Mouse (Mus musculus): ENCODE measurements at regions not wholly inside any gene's neighbourhood (a gene's known extent, or its start where the extent isn't known, plus 50 kb on each side); places are given as distances from the start of the nearest gene placed in this dataset.

DNA sequence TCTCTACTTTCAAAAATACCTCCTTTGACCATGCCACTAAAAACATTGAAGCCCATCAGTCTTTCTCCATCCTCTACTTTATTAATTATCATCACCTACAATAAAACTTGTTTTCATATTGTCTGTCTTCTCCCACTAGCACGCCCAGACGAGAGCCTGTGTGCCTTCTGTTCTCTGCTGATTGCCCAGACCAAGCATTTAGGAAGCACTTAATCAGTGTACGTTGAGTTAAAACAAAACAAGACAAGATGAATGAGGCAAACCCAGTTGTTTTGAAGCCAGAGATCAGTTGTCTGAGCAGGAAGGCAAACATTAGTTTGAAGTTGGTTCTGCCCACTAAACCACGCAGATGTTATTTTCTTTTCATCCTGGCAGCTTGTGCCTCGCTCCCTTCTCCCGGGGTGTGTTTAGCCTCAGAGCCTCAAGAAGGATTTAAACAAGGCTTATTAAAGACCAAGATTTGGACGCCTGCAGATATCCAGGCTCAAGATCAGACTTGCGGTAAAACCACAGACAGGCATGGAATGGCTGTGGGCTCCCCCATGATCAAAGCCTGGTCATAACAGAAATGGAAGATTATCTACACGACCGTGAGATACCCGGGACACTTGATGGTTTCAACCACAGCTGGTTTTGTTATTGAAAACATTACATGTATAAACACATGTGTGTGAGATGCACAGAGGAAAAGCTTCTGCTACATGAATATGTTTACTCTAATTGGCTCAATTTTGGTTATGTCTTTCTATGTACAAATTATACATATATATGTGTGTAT lies 123.1 kb upstream of the Thbs1 start:
- H3K9me3 ChIP-seq (replicated peaks) = no peaks in the 10 kb centered on the region
- H3K27ac ChIP-seq = no peak overlapping the region
- H3K9ac ChIP-seq = no peak overlapping the region
- ATAC-seq (ENCODE audit: low read depth) (no peak), DNase-seq (no peak)
- H3K4me3 ChIP-seq (replicated peaks) = no peak overlapping the region
- no peak overlapping the region for H3K4me2 ChIP-seq
- no peaks in the 10 kb centered on the region for H3K36me3 ChIP-seq
- H3K27me3 ChIP-seq = no peaks in the 10 kb centered on the region
- H3K4me1 ChIP-seq (replicated peaks) = 0 out of 2 replicates have a peak, but pooled peaks cover 3% of the 10 kb centered on the region
- 40% methylated on average over 11 of the region's 11 CpGs for WGBS (ENCODE audit: insufficient replicate concordance)

GRCm38 (mm10) chr2:117989215-117989614 lies 122.5 kb upstream of the Thbs1 start:
- no peaks in the 10 kb centered on the region for H3K9me3 ChIP-seq (replicated peaks)
- ATAC-seq (ENCODE audit: low read depth) (no peak), DNase-seq (no peak)
- no peak overlapping the region for H3K4me2 ChIP-seq
- 33% methylated on average over 8 of the region's 8 CpGs for WGBS (ENCODE audit: insufficient replicate concordance)
- no peak overlapping the region for H3K9ac ChIP-seq
- no peak overlapping the region for H3K27ac ChIP-seq
- H3K4me1 ChIP-seq (replicated peaks) = 0 out of 2 replicates have a peak, but pooled peaks cover 3% of the 10 kb centered on the region
- H3K27me3 ChIP-seq = no peaks in the 10 kb centered on the region
- H3K4me3 ChIP-seq (replicated peaks) = no peak overlapping the region
- H3K36me3 ChIP-seq = no peaks in the 10 kb centered on the region

DNA sequence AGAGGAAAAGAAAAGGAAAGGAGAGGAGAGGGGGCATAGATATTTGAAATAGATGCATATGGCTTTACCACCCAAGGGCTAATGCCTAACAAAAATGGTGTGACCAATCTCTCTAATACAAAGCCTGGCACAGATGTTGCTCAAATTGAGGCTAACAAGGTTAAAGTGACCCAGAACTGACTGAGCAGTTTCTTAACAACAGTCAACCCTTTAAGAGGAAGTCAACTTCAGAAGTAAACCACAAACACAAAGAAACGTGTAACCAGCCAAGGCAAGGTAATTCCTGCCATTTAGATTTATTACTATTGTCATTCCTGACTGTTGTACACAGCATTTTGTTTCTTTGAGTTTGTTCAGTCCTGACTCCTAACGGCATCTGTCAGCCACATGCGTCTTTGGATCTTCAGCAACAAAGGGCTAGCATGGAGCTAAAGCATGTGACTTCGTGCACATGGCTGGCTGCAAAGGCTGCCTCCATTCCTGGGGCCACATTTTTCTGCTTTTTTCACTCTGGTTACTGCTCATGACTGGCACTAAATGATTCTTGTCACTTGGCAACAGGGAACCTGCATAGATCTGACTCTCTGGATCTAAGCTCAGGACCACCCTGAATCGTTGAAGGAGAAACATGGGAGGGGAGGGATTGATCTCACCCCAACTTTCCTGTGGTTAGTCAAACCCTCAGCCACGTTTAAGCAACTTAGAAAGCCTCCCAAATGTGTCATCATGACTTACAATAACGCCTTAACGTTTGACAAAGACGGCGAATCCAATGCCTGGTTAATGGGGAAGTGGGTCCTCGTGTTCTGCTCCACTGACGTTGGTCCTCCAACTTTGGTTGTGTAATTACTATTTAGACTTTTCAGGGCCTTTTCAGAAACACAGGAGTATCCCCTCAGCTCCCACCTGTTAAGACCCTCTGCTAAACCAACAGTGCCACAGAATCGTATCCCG lies 115.3 kb upstream of the Thbs1 start:
- no peak overlapping the region for H3K4me2 ChIP-seq
- no peaks in the 10 kb centered on the region for H3K9me3 ChIP-seq (replicated peaks)
- no peaks in the 10 kb centered on the region for H3K27me3 ChIP-seq
- H3K9ac ChIP-seq = no peak overlapping the region
- no peak overlapping the region for H3K4me3 ChIP-seq (replicated peaks)
- ATAC-seq (ENCODE audit: low read depth) = no peak
- no peak for DNase-seq
- no peaks in the 10 kb centered on the region for H3K4me1 ChIP-seq (replicated peaks)
- no peak overlapping the region for H3K27ac ChIP-seq
- 46% methylated on average over 14 of the region's 14 CpGs for WGBS (ENCODE audit: insufficient replicate concordance)
- no peaks in the 10 kb centered on the region for H3K36me3 ChIP-seq

DNA sequence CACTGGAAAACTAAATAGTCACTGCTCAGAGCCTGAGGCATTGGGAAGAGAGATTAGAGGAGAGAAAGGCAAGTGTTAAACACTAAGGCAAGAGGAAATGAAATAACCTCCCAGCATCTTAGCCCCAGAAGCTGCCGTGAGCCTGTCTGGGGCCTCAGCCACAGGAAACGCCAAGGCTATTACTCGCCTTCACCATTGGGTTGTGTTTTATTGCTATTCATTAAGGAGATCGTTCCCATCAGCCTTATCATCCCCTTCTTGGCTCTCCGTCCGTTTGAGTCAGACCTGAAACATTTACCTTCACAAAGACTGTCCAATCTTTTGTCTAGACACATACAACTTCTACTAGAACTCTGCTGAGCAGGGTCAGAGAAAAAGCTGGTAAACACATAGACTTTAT lies 112.0 kb upstream of the Thbs1 start:
- H3K9me3 ChIP-seq (replicated peaks) = no peaks in the 10 kb centered on the region
- WGBS (ENCODE audit: insufficient replicate concordance) = 19% methylated on average over 6 of the region's 6 CpGs
- no peak for ATAC-seq (ENCODE audit: low read depth)
- no peak for DNase-seq
- H3K27ac ChIP-seq = no peak overlapping the region
- H3K4me3 ChIP-seq (replicated peaks) = no peak overlapping the region
- no peaks in the 10 kb centered on the region for H3K4me1 ChIP-seq (replicated peaks)
- H3K36me3 ChIP-seq = no peaks in the 10 kb centered on the region
- H3K4me2 ChIP-seq = no peak overlapping the region
- no peaks in the 10 kb centered on the region for H3K27me3 ChIP-seq
- H3K9ac ChIP-seq = no peak overlapping the region

DNA sequence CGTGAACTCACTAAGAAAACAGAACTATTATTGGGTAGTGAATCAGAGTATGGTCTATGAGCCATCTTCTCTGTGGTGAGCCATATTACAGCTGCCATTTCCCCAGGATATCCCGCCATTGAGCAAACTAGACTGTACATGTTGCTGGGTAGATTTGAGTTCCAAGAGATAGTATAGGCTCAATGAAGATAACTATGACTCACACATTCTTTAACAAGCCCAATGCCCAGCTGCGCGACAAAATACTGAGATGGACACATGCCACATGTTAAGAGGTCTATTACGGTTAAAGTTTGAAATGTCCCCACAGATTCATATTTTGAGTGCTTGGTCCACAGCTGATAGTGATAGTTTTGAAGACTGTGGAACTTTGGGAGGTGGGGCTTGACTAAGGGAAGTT lies 107.5 kb upstream of the Thbs1 start:
- H3K4me1 ChIP-seq (replicated peaks) = no peaks in the 10 kb centered on the region; the same call in 1 of the 2 replicates
- H3K9ac ChIP-seq = no peak overlapping the region
- H3K4me3 ChIP-seq (replicated peaks) = no peak overlapping the region
- no peaks in the 10 kb centered on the region for H3K9me3 ChIP-seq (replicated peaks)
- no peak overlapping the region for H3K27ac ChIP-seq
- ATAC-seq (ENCODE audit: low read depth) (no peak), DNase-seq (no peak)
- H3K27me3 ChIP-seq = no peaks in the 10 kb centered on the region
- no peaks in the 10 kb centered on the region for H3K36me3 ChIP-seq
- H3K4me2 ChIP-seq = no peak overlapping the region
- WGBS (ENCODE audit: insufficient replicate concordance) = 76% methylated on average over 5 of the region's 5 CpGs

DNA sequence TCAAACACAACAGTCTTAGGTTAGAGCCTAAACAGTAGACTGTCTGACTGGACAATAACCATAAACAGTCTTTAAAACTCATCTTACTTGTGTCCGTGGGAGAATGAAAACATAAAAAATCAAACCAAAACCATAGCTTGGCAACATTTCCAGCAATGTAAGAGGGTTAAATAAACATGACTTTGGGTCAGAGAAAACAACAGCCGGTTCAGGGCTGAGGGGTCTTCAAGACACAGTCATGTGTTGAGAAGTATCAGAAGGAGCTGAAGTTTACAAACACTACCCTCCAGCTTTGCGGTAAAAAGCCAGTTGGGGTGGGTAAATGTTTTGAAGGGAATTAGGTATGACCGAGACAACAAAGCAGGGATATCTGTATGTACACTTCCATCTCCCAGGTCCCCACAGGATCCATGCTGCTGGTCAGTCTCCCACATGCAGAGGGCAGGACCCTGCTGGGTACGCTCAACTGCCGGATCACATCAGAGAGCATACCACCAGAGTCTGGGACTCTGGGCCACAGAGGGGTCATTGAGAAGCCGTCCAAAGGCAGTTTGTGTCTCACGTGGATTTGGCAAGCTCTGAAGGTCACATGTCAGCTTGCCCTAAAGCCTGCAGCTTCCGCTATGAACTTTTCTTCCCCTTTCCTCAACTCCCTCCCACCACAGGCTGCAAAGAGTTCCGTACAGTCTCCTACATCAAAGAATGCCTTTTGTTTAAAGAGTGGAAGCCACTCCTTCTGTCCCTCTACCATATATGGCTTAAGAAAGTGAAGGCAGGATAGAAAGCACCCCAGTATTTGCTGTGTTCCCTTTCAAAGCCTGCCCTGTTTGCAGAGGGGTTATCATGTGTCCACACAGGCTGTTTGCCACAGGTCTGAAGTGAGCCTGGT lies 103.9 kb upstream of the Thbs1 start:
- no peak overlapping the region for H3K4me3 ChIP-seq (replicated peaks)
- 36% methylated on average over 10 of the region's 10 CpGs for WGBS (ENCODE audit: insufficient replicate concordance)
- H3K9ac ChIP-seq = no peak overlapping the region
- DNase-seq = peak; percentile 6
- H3K27me3 ChIP-seq = no peaks in the 10 kb centered on the region
- peak; percentile 78 for ATAC-seq (ENCODE audit: low read depth)
- H3K9me3 ChIP-seq (replicated peaks) = no peaks in the 10 kb centered on the region
- H3K4me2 ChIP-seq = 0 out of 2 replicates have a peak overlapping the region, but pooled peaks have one; percentile 8
- no peaks in the 10 kb centered on the region for H3K36me3 ChIP-seq
- H3K4me1 ChIP-seq (replicated peaks) = no peaks in the 10 kb centered on the region; the same call in 1 of the 2 replicates
- peak overlapping the region; percentile 47 for H3K27ac ChIP-seq

GRCm38 (mm10) chr2:118011679-118012078 lies 100.0 kb upstream of the Thbs1 start:
- H3K9ac ChIP-seq = no peak overlapping the region
- H3K36me3 ChIP-seq = no peaks in the 10 kb centered on the region
- no peak overlapping the region for H3K4me2 ChIP-seq
- ATAC-seq (ENCODE audit: low read depth) (no peak), DNase-seq (no peak)
- H3K27ac ChIP-seq = no peak overlapping the region
- no peaks in the 10 kb centered on the region for H3K9me3 ChIP-seq (replicated peaks)
- 27% methylated on average over 7 of the region's 7 CpGs for WGBS (ENCODE audit: insufficient replicate concordance)
- H3K27me3 ChIP-seq = no peaks in the 10 kb centered on the region
- no peak overlapping the region for H3K4me3 ChIP-seq (replicated peaks)
- H3K4me1 ChIP-seq (replicated peaks) = no peaks in the 10 kb centered on the region; the same call in 1 of the 2 replicates

- H3K4me1 ChIP-seq (replicated peaks) = no peaks in the 10 kb centered on the region; the same call in 1 of the 2 replicates
- H3K27me3 ChIP-seq = no peaks in the 10 kb centered on the region
- ATAC-seq (ENCODE audit: low read depth) (no peak), DNase-seq (no peak)
- H3K27ac ChIP-seq = no peak overlapping the region
- no peak overlapping the region for H3K4me2 ChIP-seq
- no peak overlapping the region for H3K9ac ChIP-seq
- no peaks in the 10 kb centered on the region for H3K36me3 ChIP-seq
- H3K9me3 ChIP-seq (replicated peaks) = no peaks in the 10 kb centered on the region
- WGBS (ENCODE audit: insufficient replicate concordance) = 43% methylated on average over 3 of the region's 3 CpGs
- H3K4me3 ChIP-seq (replicated peaks) = no peak overlapping the region
These were observed 99.5 kb upstream of the Thbs1 start for GRCm38 (mm10) chr2:118012211-118012610.

GRCm38 (mm10) chr2:118013156-118013555 lies 98.5 kb upstream of the Thbs1 start:
- H3K4me1 ChIP-seq (replicated peaks) = no peaks in the 10 kb centered on the region
- no peak overlapping the region for H3K9ac ChIP-seq
- ATAC-seq (ENCODE audit: low read depth) (no peak), DNase-seq (no peak)
- H3K4me3 ChIP-seq (replicated peaks) = no peak overlapping the region
- H3K27ac ChIP-seq = no peak overlapping the region
- H3K27me3 ChIP-seq = no peaks in the 10 kb centered on the region
- H3K36me3 ChIP-seq = no peaks in the 10 kb centered on the region
- WGBS (ENCODE audit: insufficient replicate concordance) = 56% methylated on average over 3 of the region's 3 CpGs
- H3K4me2 ChIP-seq = no peak overlapping the region
- H3K9me3 ChIP-seq (replicated peaks) = no peaks in the 10 kb centered on the region

- H3K4me1 ChIP-seq (replicated peaks) = no peaks in the 10 kb centered on the region
- no peak for DNase-seq
- H3K27me3 ChIP-seq = no peaks in the 10 kb centered on the region
- WGBS (ENCODE audit: insufficient replicate concordance) = 43% methylated on average over 1 of the region's 1 CpGs
- H3K27ac ChIP-seq = no peak overlapping the region
- no peak overlapping the region for H3K4me2 ChIP-seq
- ATAC-seq (ENCODE audit: low read depth) = no peak
- H3K9ac ChIP-seq = no peak overlapping the region
- H3K9me3 ChIP-seq (replicated peaks) = no peaks in the 10 kb centered on the region
- no peaks in the 10 kb centered on the region for H3K36me3 ChIP-seq
- H3K4me3 ChIP-seq (replicated peaks) = no peak overlapping the region
These were observed 96.5 kb upstream of the Thbs1 start for GRCm38 (mm10) chr2:118015182-118015581.
